Mouse (Mus musculus) MEL (cell line): ENCODE data around the gene Gm7168. TPM values are rescaled to one million over a fixed set of nuclear protein-coding genes. Genes with fewer than 3 reads are reported as not detected.

Experiments used
- DNase-seq: peaks from one replicate; pipeline ENCODE4 v3.0.0; 2011; ENCODE audit warnings: low read depth, low spot score
- H3K27ac ChIP-seq: 2 replicates; pipeline ENCODE4 v1.5.1; 2012; ENCODE audit warnings: low read depth, mild to moderate bottlenecking, control low read depth, low read length, moderate library complexity; ENCODE audit not compliant: control insufficient read depth
- H3K27me3 ChIP-seq, 2 experiments: fragments of 150-350 bp in 1 of 2; sonication (generic) in 1 of 2; 2 replicates each; pipeline ENCODE4 v1.6.1; 2012; ENCODE audit warnings: low read length in 2 of 2, mild to moderate bottlenecking in 2 of 2, improper control_type of control experiment in 1 of 2, moderate library complexity in 1 of 2; ENCODE audit not compliant: insufficient read depth in 2 of 2, control insufficient read depth in 1 of 2
- H3K36me3 ChIP-seq, 2 experiments: 2 replicates each; pipeline ENCODE4 v1.6.1; 2012 to 2014; ENCODE audit warnings: low read length in 2 of 2, improper control_type of control experiment in 1 of 2, inconsistent platforms in 1 of 2, mild to moderate bottlenecking in 1 of 2; ENCODE audit not compliant: insufficient read depth in 2 of 2, control insufficient read depth in 1 of 2
- H3K4me1 ChIP-seq, 2 experiments: fragments of 150-350 bp in 1 of 2; sonication (generic) in 1 of 2; 2 replicates each; pipeline ENCODE4 v1.6.1; 2012; ENCODE audit warnings: low read length in 2 of 2, improper control_type of control experiment in 1 of 2, mild to moderate bottlenecking in 1 of 2; ENCODE audit not compliant: insufficient read depth in 2 of 2, control insufficient read depth in 1 of 2
- H3K4me3 ChIP-seq, 2 experiments: fragments of 150-350 bp in 1 of 2; sonication (generic) in 1 of 2; 2 replicates each; pipeline ENCODE4 v1.5.1; 2012; ENCODE audit warnings: low read depth in 2 of 2, low read length in 2 of 2, mild to moderate bottlenecking in 2 of 2, moderate library complexity in 2 of 2, control low read depth in 1 of 2, improper control_type of control experiment in 1 of 2; ENCODE audit not compliant: control insufficient read depth in 1 of 2, insufficient read depth in 1 of 2
- H3K79me2 ChIP-seq: 2 replicates; pipeline ENCODE4 v1.6.1; 2012; ENCODE audit warnings: mild to moderate bottlenecking, low read length, moderate library complexity; ENCODE audit not compliant: control insufficient read depth, poor library complexity, insufficient read depth
- H3K9ac ChIP-seq: 2 replicates; pipeline ENCODE4 v1.6.1; 2012; ENCODE audit warnings: low read depth, mild to moderate bottlenecking, control low read depth, low read length, moderate library complexity; ENCODE audit not compliant: control insufficient read depth, poor library complexity, severe bottlenecking
- H3K9me3 ChIP-seq: fragments of 150-350 bp; sonication (generic); replicated peaks from 2 replicates; pipeline ENCODE4 v1.6.1; 2012; ENCODE audit warnings: mild to moderate bottlenecking, low read length, improper control_type of control experiment, moderate library complexity; ENCODE audit not compliant: insufficient read depth
- BHLHE40 ChIP-seq: IDR thresholded peaks from 2 replicates; pipeline ENCODE4 v1.6.1; 2012; ENCODE audit warnings: low read depth, mild to moderate bottlenecking, inconsistent platforms, low read length, improper control_type of control experiment, borderline replicate concordance
- CHD1 ChIP-seq: IDR thresholded peaks from 2 replicates; pipeline ENCODE4 v1.6.1; 2012; ENCODE audit warnings: low read depth, mild to moderate bottlenecking, inconsistent platforms, low read length, improper control_type of control experiment
- CHD2 ChIP-seq: IDR thresholded peaks from 2 replicates; pipeline ENCODE4 v1.6.1; 2011; ENCODE audit warnings: low read length, improper control_type of control experiment
- CTCF ChIP-seq, 3 experiments: IDR thresholded peaks in 2 of 3; conservative IDR thresholded peaks in 1 of 3; 2 replicates each; pipeline ENCODE4 v1.5.1; 2011 to 2012; ENCODE audit warnings: low read length in 3 of 3, low read depth in 2 of 3, mild to moderate bottlenecking in 2 of 3, improper control_type of control experiment in 1 of 3, inconsistent platforms in 1 of 3, mixed read lengths in 1 of 3, moderate library complexity in 1 of 3; ENCODE audit not compliant: control insufficient read depth in 1 of 3, insufficient read depth in 1 of 3, poor library complexity in 1 of 3, severe bottlenecking in 1 of 3
- ELF1 ChIP-seq: IDR thresholded peaks from 2 replicates; pipeline ENCODE4 v1.6.1; 2014; ENCODE audit warnings: low read depth, mild to moderate bottlenecking, inconsistent platforms, low read length, improper control_type of control experiment, moderate library complexity
- ETS1 ChIP-seq: IDR thresholded peaks from 2 replicates; pipeline ENCODE4 v1.6.1; 2012; ENCODE audit warnings: low read depth, mild to moderate bottlenecking, inconsistent platforms, low read length, improper control_type of control experiment, moderate library complexity
- GATA1 ChIP-seq: IDR thresholded peaks from 2 replicates; pipeline ENCODE4 v1.6.1; 2011; ENCODE audit warnings: low read depth, low read length, improper control_type of control experiment
- HCFC1 ChIP-seq: IDR thresholded peaks from 2 replicates; pipeline ENCODE4 v1.6.1; 2012; ENCODE audit warnings: low read depth, mild to moderate bottlenecking, inconsistent platforms, low read length, improper control_type of control experiment, moderate library complexity
- KAT2A ChIP-seq: conservative IDR thresholded peaks from 2 replicates; pipeline ENCODE4 v1.6.1; 2012; ENCODE audit warnings: low read depth, low read length, improper control_type of control experiment, inconsistent platforms
- MAFK ChIP-seq: IDR thresholded peaks from 2 replicates; pipeline ENCODE4 v1.6.1; 2011; ENCODE audit warnings: low read depth, mild to moderate bottlenecking, low read length, improper control_type of control experiment, borderline replicate concordance
- MAX ChIP-seq: IDR thresholded peaks from 2 replicates; pipeline ENCODE4 v1.6.1; 2011; ENCODE audit warnings: low read length, improper control_type of control experiment
- MAZ ChIP-seq: IDR thresholded peaks from 2 replicates; pipeline ENCODE4 v1.6.1; 2012; ENCODE audit warnings: low read depth, mild to moderate bottlenecking, inconsistent platforms, low read length, improper control_type of control experiment
- MXI1 ChIP-seq: IDR thresholded peaks from 2 replicates; pipeline ENCODE4 v1.6.1; 2011; ENCODE audit warnings: mild to moderate bottlenecking, low read depth, low read length, improper control_type of control experiment
- MYB ChIP-seq: IDR thresholded peaks from 2 replicates; pipeline ENCODE4 v1.6.1; 2011; ENCODE audit warnings: mild to moderate bottlenecking, low read depth, low read length, improper control_type of control experiment
- NELFE ChIP-seq: IDR thresholded peaks from 2 replicates; pipeline ENCODE4 v1.6.1; 2011; ENCODE audit warnings: low read depth, low read length, improper control_type of control experiment
- NRF1 ChIP-seq: IDR thresholded peaks from 2 replicates; pipeline ENCODE4 v1.6.1; 2014; ENCODE audit warnings: low read depth, mild to moderate bottlenecking, inconsistent platforms, low read length, improper control_type of control experiment, moderate library complexity; ENCODE audit not compliant: poor library complexity, insufficient read depth, severe bottlenecking
- POLR2A ChIP-seq, 2 experiments: IDR thresholded peaks; 2 replicates each; pipeline ENCODE4 v1.6.1; 2011 to 2012; ENCODE audit warnings: low read length in 2 of 2, mild to moderate bottlenecking in 2 of 2, control low read depth in 1 of 2, improper control_type of control experiment in 1 of 2, low read depth in 1 of 2, moderate library complexity in 1 of 2; ENCODE audit not compliant: control insufficient read depth in 1 of 2, insufficient read depth in 1 of 2, poor library complexity in 1 of 2
- POLR2AphosphoS2 ChIP-seq: IDR thresholded peaks from 2 replicates; pipeline ENCODE4 v1.6.1; 2011; ENCODE audit warnings: low read length, improper control_type of control experiment
- POLR2AphosphoS5 ChIP-seq: IDR thresholded peaks from 2 replicates; pipeline ENCODE4 v1.6.1; 2012; ENCODE audit warnings: low read depth, borderline replicate concordance, mild to moderate bottlenecking, inconsistent platforms, low read length, moderate library complexity, mixed read lengths
- RCOR1 ChIP-seq: IDR thresholded peaks from 2 replicates; pipeline ENCODE4 v1.6.1; 2012; ENCODE audit warnings: low read depth, mild to moderate bottlenecking, inconsistent platforms, low read length, improper control_type of control experiment
- SIN3A ChIP-seq: IDR thresholded peaks from 2 replicates; pipeline ENCODE4 v1.6.1; 2012; ENCODE audit warnings: low read length, improper control_type of control experiment, inconsistent platforms
- SMC3 ChIP-seq: IDR thresholded peaks from 2 replicates; pipeline ENCODE4 v1.6.1; 2011; ENCODE audit warnings: low read depth, low read length, improper control_type of control experiment
- TAL1 ChIP-seq: IDR thresholded peaks from 2 replicates; pipeline ENCODE4 v1.6.1; 2012; ENCODE audit warnings: mild to moderate bottlenecking, inconsistent platforms, low read length, moderate library complexity, mixed read lengths
- TBP ChIP-seq: IDR thresholded peaks from 2 replicates; pipeline ENCODE4 v1.8.0; 2011; ENCODE audit warnings: low read depth, low read length, improper control_type of control experiment
- TCF12 ChIP-seq: IDR thresholded peaks from 2 replicates; pipeline ENCODE4 v1.6.1; 2014; ENCODE audit warnings: low read depth, mild to moderate bottlenecking, inconsistent platforms, low read length, improper control_type of control experiment, moderate library complexity
- ZMIZ1 ChIP-seq: IDR thresholded peaks from 2 replicates; pipeline ENCODE4 v1.6.1; 2012; ENCODE audit warnings: low read depth, mild to moderate bottlenecking, inconsistent platforms, low read length, improper control_type of control experiment, moderate library complexity
- polyA plus RNA-seq, 2 experiments: library from polyadenylated mRNA; stranded (reverse) in 1 of 2; unstranded in 1 of 2; fragments of >175 nt in 1 of 2; fragments of >200 nt in 1 of 2; gene quantifications; 2 replicates each; pipeline versions ENCODE4 v1.2.1 to v1.2.4; 2012; ENCODE audit warnings: low replicate concordance in 2 of 2, low read depth in 1 of 2; ENCODE audit not compliant: insufficient read length in 2 of 2, insufficient read depth in 1 of 2, missing spikeins in 1 of 2
- total RNA-seq: library from RNA; depleted of rRNA; stranded (reverse); fragments of 300-350 nt; gene quantifications from 2 replicates; pipeline ENCODE4 v1.2.3, GENCODE M21; 2012

The Gm7168 gene
- total and polyA plus RNA-seq, 3 experiments, result not detected

- H3K4me3 ChIP-seq, result no peak overlapping the region
- no peak for DNase-seq
- H3K4me1 ChIP-seq, result no peaks in the 10 kb centered on the region
- no peaks in the 10 kb centered on the region for H3K27me3 ChIP-seq
- H3K27ac ChIP-seq, result no peak overlapping the region
- TF ChIP-seq POLR2AphosphoS5, result no peak
- TF ChIP-seq POLR2A (IDR thresholded peaks at IDR 0.05; ENCODE audit: control insufficient read depth in 1 of 2, insufficient read depth in 1 of 2, low read depth in 1 of 2, low read length in 2 of 2, poor library complexity in 1 of 2), result no peak
- no peak for TF ChIP-seq TBP
- no peak for TF ChIP-seq CHD1
- TF ChIP-seq CHD2, result no peak
- no peak for TF ChIP-seq KAT2A
- TF ChIP-seq ZMIZ1, result no peak
- TF ChIP-seq ELF1, result no peak
- TF ChIP-seq TCF12, result no peak
- TF ChIP-seq POLR2AphosphoS2, result no peak
- no peak for TF ChIP-seq MAZ
- TF ChIP-seq TAL1, result no peak
- no peak for TF ChIP-seq BHLHE40
- TF ChIP-seq HCFC1, result no peak
- TF ChIP-seq NELFE, result no peak
- no peak for TF ChIP-seq MAFK
- no peak for TF ChIP-seq ETS1
- no peak for TF ChIP-seq GATA1
- H3K36me3 ChIP-seq, result no peaks in the 10 kb centered on the region
- H3K9ac ChIP-seq, result no peak overlapping the region
- H3K79me2 ChIP-seq, result no peaks in the 10 kb centered on the region
- H3K9me3 ChIP-seq, result no peaks in the 10 kb centered on the region
Observed at GRCm38 (mm10) chr17:13923418-13923817, 24.8 kb upstream of the Gm7168 start.

GRCm38 (mm10) chr17:13924588-13924987 lies 23.6 kb upstream of the Gm7168 start:
- Histone ChIP-seq H3K36me3 (no peaks in the 10 kb centered on the region), H3K4me1 (no peaks in the 10 kb centered on the region), H3K27me3 (no peaks in the 10 kb centered on the region), H3K79me2 (no peaks in the 10 kb centered on the region), H3K4me3 (no peak overlapping the region), H3K9me3 (no peaks in the 10 kb centered on the region), H3K9ac (no peak overlapping the region), H3K27ac (no peak overlapping the region)
- no peak for DNase-seq
- TF ChIP-seq RCOR1, result no peak
- no peak for TF ChIP-seq SIN3A
- no peak for TF ChIP-seq POLR2AphosphoS5
- no peak for TF ChIP-seq SMC3
- TF ChIP-seq NRF1, result no peak
- TF ChIP-seq MAX, result no peak
- no peak for TF ChIP-seq BHLHE40
- TF ChIP-seq HCFC1, result no peak
- TF ChIP-seq CTCF (IDR thresholded peaks at IDR 0.05 in 2 of 3, conservative IDR thresholded peaks at IDR 0.05 in 1 of 3; ENCODE audit: control insufficient read depth in 1 of 3, insufficient read depth in 1 of 3, low read depth in 2 of 3, low read length in 3 of 3, poor library complexity in 1 of 3, severe bottlenecking in 1 of 3), result no peak
- no peak for TF ChIP-seq MXI1
- TF ChIP-seq ZMIZ1, result no peak
- TF ChIP-seq MYB, result no peak
